Mouse (Mus musculus) hindbrain, embryonic 16.5 days (tissue): ENCODE measurements around the gene Mrps9. TPM values are rescaled to one million over a fixed set of nuclear protein-coding genes. Genes with fewer than 3 reads are reported as not detected.
A peak's percentile ranks its signal among the peaks of the same experiment; 100 is the strongest.

ENCODE experiments used
- ATAC-seq: fragments of 200-750 bp; cut with Nextera tagmentation; 2 replicates; pipeline ENCODE4 v1.8.0; 2017; ENCODE audit warnings: moderate TSS enrichment, moderate library complexity
- H3K27ac ChIP-seq: fragments of 300-500 bp; sonication (generic); 2 replicates; pipeline ENCODE4 v1.5.1; 2014; ENCODE audit warnings: low read depth, mild to moderate bottlenecking, control low read depth, low read length, moderate library complexity
- H3K27me3 ChIP-seq: fragments of 300-500 bp; sonication (generic); replicated peaks from 2 replicates; pipeline ENCODE4 v1.6.1; 2014; ENCODE audit warnings: low read length; ENCODE audit not compliant: control insufficient read depth, insufficient read depth
- H3K36me3 ChIP-seq: fragments of 300-500 bp; sonication (generic); 2 replicates; pipeline ENCODE4 v1.6.1; 2014; ENCODE audit warnings: mild to moderate bottlenecking, low read length, moderate library complexity, mixed read lengths; ENCODE audit not compliant: control insufficient read depth, insufficient read depth
- H3K4me1 ChIP-seq: fragments of 300-500 bp; sonication (generic); 2 replicates; pipeline ENCODE4 v1.6.1; 2014; ENCODE audit warnings: low read depth, low read length; ENCODE audit not compliant: control insufficient read depth, insufficient read depth
- H3K4me2 ChIP-seq: fragments of 300-500 bp; sonication (generic); 2 replicates; pipeline ENCODE4 v1.6.1; 2014; ENCODE audit warnings: mild to moderate bottlenecking, low read length, control low read depth, moderate library complexity
- H3K4me3 ChIP-seq: fragments of 300-500 bp; sonication (generic); 2 replicates; pipeline ENCODE4 v1.5.1; 2014; ENCODE audit warnings: mild to moderate bottlenecking, low read length, control low read depth, moderate library complexity
- H3K9ac ChIP-seq: fragments of 300-500 bp; sonication (generic); 2 replicates; pipeline ENCODE4 v1.6.1; 2014; ENCODE audit warnings: low read depth, mild to moderate bottlenecking, control low read depth, low read length, moderate library complexity
- H3K9me3 ChIP-seq: fragments of 300-500 bp; sonication (generic); 2 replicates; pipeline ENCODE4 v1.6.1; 2014; ENCODE audit warnings: mild to moderate bottlenecking, low read length, moderate library complexity; ENCODE audit not compliant: control insufficient read depth
- WGBS: fragments of 180-500 bp; shearing (Covaris S2); extraction: QIAGEN DNeasy Blood & Tissue Kit; methylation state at CpG from one replicate; pipeline ENCODE4 v1.1.7; 2014; 5-methylcytosine and 5-hydroxymethylcytosine counted together
- polyA plus RNA-seq: library from polyadenylated mRNA; unstranded; fragments of >200 nt; fragmentation: Nextera tagmentation; extraction: Ambion mirVana; gene quantifications from 2 replicates; pipeline ENCODE4 v1.2.1, GENCODE M21; 2015

The Mrps9 gene
- polyA plus RNA-seq, 1 experiment from 2014 or later: 33.2 TPM

DNA sequence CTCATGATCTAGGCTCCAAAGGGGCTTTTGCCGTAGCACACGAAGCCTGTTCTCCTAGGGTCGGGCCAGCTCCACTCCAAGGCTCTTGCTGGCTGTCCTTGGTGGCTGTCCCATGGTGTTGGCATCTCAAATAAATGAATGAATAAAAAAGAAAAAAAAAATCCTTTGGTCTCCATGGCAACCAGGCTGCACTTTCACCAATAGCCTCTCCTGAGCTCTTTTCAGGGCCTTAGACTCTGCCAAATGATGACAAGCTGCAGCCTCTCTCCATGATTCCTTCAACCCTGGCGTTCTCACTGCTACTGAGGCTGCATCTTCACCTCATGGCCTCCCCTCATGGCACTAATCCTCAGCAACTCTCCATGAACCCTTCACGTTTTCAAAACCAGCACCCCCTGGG, 72.9 kb downstream of the Mrps9 start:
- H3K4me3 ChIP-seq: no peak overlapping the region

GRCm38 (mm10) chr1:42933613-42934012, 82.6 kb downstream of the Mrps9 start:
- no peak for ATAC-seq
- Histone ChIP-seq H3K9ac (no peak overlapping the region), H3K4me3 (no peak overlapping the region), H3K27ac (no peak overlapping the region), H3K27me3 (no peaks in the 10 kb centered on the region), H3K9me3 (no peaks in the 10 kb centered on the region), H3K36me3 (no peaks in the 10 kb centered on the region), H3K4me1 (no peaks in the 10 kb centered on the region), H3K4me2 (no peak overlapping the region)
- 80% methylated on average over 1 of the region's 1 CpGs for WGBS

More for the DNA sequence above, 72.9 kb downstream of the Mrps9 start:
- ATAC-seq: peak; percentile 70; the same call in 1 of the 2 replicates
- Histone ChIP-seq H3K27me3 (no peaks in the 10 kb centered on the region), H3K4me2 (no peak overlapping the region), H3K9ac (no peak overlapping the region), H3K9me3 (no peaks in the 10 kb centered on the region), H3K27ac (no peak overlapping the region), H3K36me3 (no peaks in the 10 kb centered on the region), H3K4me1 (peaks cover 6% of the 10 kb centered on the region; the same call in 1 of the 2 replicates)
- WGBS: 24% methylated on average over 5 of the region's 5 CpGs

DNA sequence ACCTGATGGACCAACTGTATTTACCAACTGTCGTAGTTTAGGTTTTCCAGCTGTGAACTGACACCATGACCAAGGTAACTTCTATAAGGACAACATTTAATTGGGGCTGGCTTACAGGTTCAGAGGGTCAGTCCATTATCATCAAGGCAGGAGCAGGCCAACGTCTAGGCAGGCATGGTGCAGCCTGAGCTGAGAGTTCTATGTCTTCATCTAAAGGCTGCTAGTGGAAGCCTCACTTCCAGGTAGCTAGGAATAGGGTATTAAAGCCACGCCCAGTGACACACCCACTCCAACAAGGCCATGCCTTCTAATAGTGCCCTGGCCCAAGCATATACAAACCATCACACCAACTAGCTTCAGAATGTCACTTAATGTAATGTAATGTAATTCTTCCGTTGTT, 97.5 kb downstream of the Mrps9 start:
- Histone ChIP-seq H3K36me3 (no peaks in the 10 kb centered on the region), H3K4me1 (no peaks in the 10 kb centered on the region; the same call in 1 of the 2 replicates), H3K27ac (no peak overlapping the region), H3K4me2 (no peak overlapping the region), H3K9ac (no peak overlapping the region), H3K4me3 (no peak overlapping the region), H3K27me3 (no peaks in the 10 kb centered on the region), H3K9me3 (no peaks in the 10 kb centered on the region)
- 82% methylated on average over 4 of the region's 4 CpGs for WGBS
- ATAC-seq: no peak

DNA sequence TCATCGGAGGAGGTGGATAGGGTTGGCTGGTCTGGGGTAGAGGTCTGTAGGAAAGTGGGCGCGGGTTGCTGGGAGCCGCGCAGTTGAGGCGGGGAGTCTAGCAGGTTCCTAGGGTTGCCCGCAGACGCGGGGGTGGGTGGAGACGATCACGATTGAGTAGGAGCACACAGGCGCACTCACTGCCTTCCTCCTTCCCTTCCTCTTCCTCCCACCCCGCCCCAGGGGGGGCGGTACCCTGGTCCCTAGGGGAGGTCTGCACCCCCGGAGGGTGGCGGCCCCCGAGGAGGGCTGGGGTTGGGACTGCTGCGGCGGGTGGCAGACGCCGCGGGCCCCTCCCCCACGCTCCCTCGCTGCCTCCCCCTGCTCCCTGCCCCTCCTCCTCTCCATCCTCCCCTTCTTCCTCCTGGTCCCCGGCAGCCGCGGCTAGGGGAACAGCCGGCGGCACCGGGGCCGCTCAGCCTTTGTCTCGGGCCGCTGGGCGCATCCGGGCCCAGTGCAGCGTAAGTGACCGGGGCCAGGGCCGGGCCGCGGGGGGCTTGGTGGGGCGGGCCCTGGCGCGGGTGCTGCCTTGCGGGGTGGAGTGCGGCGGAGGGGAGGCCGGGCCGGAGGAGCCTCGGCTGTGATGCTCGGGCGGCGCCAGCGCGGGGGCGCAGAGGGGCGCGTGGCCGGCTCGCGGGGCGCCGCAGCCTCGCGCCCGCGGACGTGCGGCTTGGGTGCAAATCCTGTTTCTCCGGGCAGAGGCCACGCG, 101.9 kb downstream of the Mrps9 start, which contains the start of gene Gpr45:
Gene Gpr45, plus strand, starts transcription at position 139 of the 748 bp plus-strand sequence.
- H3K9ac ChIP-seq: peak within 1 kb of the TSS; percentile 99
- H3K36me3 ChIP-seq: no peaks in the 10 kb centered on the region
- peak within 1 kb of the TSS; percentile 80 for H3K4me2 ChIP-seq
- ATAC-seq: peak; percentile 90
- peak within 1 kb of the TSS; percentile 87 for H3K27ac ChIP-seq
- H3K4me1 ChIP-seq: peaks cover 5% of the 10 kb centered on the region
- no peaks in the 10 kb centered on the region for H3K27me3 ChIP-seq
- under 1% methylated on average over 53 of the region's 71 CpGs for WGBS
- H3K4me3 ChIP-seq: peak within 1 kb of the TSS; percentile 89
- no peaks in the 10 kb centered on the region for H3K9me3 ChIP-seq

DNA sequence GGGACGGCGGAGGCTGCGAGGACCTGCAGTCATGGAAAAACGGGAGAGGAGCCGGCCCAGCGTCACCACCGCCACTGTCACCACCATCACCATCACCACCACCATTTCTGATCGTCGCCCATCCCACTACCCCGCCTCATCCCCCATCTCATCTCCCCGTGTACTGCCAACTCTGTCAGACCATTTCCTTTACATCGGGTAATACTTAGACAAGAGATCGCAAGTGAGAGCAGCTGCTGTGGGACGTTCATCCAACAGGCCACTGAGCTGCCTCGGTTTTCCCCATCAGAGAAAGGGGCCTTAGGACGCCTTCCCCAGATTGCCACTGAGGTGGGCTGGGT, 102.4 kb downstream of the Mrps9 start:
- Histone ChIP-seq H3K4me2 (peak overlapping the region; percentile 80), H3K4me3 (peak overlapping the region; percentile 89), H3K27me3 (no peaks in the 10 kb centered on the region), H3K36me3 (no peaks in the 10 kb centered on the region), H3K27ac (peak overlapping the region; percentile 87), H3K9me3 (no peaks in the 10 kb centered on the region), H3K4me1 (peaks cover 5% of the 10 kb centered on the region), H3K9ac (peak overlapping the region; percentile 99)
- 2% methylated on average over 16 of the region's 16 CpGs for WGBS
- ATAC-seq: peak; percentile 68

Other genes starting within 250 kb of the Mrps9 start
- 8.4 and 9.5 TPM in 2 replicates for gene Pou3f3, start 155.5 kb upstream of the Mrps9 start, polyA plus RNA-seq
- 10.9 and 12.5 TPM in 2 replicates for gene Gpr45, start 101.6 kb downstream of the Mrps9 start, polyA plus RNA-seq
- 15.6 and 17.4 TPM in 2 replicates for gene Tgfbrap1, start 247.4 kb downstream of the Mrps9 start, polyA plus RNA-seq
- gene AI597479, start 247.5 kb downstream of the Mrps9 start, polyA plus RNA-seq: 42.8 and 47.9 TPM in 2 replicates